Mouse (Mus musculus): Measurements from ENCODE around the gene Gper1. TPM values are rescaled to one million over a fixed set of nuclear protein-coding genes. Genes with fewer than 3 reads are reported as not detected.

Gene Gper1
- polyA plus RNA-seq, 1 experiment, result not detected

DNA sequence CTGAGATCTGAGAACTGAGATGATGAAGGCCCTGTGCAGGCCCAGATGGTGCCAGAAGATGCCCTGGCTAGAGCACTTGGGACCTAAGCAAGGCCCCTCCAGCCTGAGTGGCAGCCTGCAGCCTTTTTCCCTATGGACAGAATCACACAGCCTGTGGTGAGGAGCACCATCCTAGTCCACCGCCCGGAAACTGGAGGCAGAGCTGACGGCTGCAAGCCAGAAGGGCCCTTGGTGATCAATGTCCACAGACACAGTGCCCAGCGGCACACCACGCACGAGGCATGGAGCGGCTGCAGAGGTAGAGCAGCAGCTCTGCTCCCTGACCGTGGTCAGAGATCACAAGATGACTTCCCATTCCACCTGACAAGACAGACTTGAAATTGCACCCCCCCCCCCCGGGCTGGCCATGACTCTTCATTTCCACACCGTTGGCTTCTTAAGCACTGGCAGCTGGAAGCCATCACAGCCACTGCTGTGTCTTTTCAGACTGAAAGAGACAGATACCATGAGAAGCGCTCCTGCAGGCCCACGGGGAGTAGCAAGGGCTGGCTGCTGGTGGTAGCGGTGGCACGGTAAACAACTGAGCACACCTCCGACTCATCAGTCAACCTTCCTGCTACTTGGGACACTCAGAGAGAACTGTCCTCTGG, 11.2 kb upstream of the Gper1 start:
- Histone ChIP-seq H3K4me1 (ENCODE audit: control insufficient read depth, insufficient read depth, low read length) (peaks cover 3% of the 10 kb centered on the region), H3K4me3 (replicated peaks; ENCODE audit: control insufficient read depth, low read depth, low read length) (no peak overlapping the region), H3K27ac (ENCODE audit: control insufficient read depth, insufficient read depth, low read depth, low read length, poor library complexity) (no peak overlapping the region)
- 72% methylated on average over 15 of the region's 15 CpGs for WGBS
- TF ChIP-seq POLR2A (IDR thresholded peaks at IDR 0.05; ENCODE audit: borderline replicate concordance, control insufficient read depth, low read depth, low read length) (no peak), CTCF (IDR thresholded peaks at IDR 0.05; ENCODE audit: control insufficient read depth, insufficient read depth, low read length) (no peak)

DNA sequence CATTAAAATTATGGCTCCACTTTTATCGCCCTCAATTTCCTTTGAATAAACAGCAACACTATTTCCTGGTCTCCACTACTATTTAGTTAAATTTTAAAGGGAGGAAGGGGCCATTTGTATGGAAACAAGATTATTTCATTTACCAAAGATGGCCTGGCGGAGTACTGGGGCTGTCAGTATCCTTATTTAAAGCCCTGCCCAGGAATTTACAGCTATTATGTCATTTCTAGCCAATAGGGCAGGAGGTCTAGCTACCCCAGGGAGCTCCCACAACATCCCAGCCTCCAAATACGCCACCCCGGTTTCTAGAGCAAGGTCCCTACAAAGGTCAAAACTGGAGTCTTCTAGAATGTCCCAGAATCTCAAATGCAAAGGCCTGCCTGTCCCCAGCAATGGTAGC, 9.4 kb upstream of the Gper1 start:
- 93% methylated on average over 4 of the region's 4 CpGs for WGBS
- Histone ChIP-seq H3K4me3 (replicated peaks; ENCODE audit: control insufficient read depth, low read depth, low read length) (no peak overlapping the region), H3K27ac (ENCODE audit: control insufficient read depth, insufficient read depth, low read depth, low read length, poor library complexity) (no peak overlapping the region), H3K4me1 (ENCODE audit: control insufficient read depth, insufficient read depth, low read length) (peaks cover 2% of the 10 kb centered on the region; the same call in 1 of the 2 replicates)
- TF ChIP-seq POLR2A (IDR thresholded peaks at IDR 0.05; ENCODE audit: borderline replicate concordance, control insufficient read depth, low read depth, low read length) (no peak), CTCF (IDR thresholded peaks at IDR 0.05; ENCODE audit: control insufficient read depth, insufficient read depth, low read length) (no peak)

DNA sequence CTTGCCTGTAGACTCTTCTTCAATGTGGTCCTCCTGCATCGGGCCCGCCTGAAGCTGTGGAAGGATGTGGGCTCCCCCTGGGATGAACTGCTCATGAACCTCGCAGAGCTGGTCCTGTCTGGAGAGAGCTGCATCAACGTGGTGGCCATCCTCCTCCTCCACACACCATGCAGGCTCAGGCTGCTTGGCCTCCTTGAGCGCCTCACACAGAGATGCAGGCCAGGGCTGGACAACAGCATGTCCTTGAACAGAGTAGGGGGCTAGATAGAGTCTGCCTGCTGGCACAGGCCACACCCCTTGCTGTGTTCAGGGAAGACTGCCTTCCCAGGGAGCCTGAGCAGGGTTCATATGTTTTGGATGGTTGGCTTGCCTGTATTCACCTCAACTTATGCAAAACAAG, 8.0 kb upstream of the Gper1 start:
- Histone ChIP-seq H3K4me1 (ENCODE audit: control insufficient read depth, insufficient read depth, low read length) (no peaks in the 10 kb centered on the region; the same call in 1 of the 2 replicates), H3K4me3 (replicated peaks; ENCODE audit: control insufficient read depth, low read depth, low read length) (no peak overlapping the region), H3K27ac (ENCODE audit: control insufficient read depth, insufficient read depth, low read depth, low read length, poor library complexity) (no peak overlapping the region)
- WGBS, result 85% methylated on average over 5 of the region's 5 CpGs
- no peak for TF ChIP-seq POLR2A (IDR thresholded peaks at IDR 0.05; ENCODE audit: borderline replicate concordance, control insufficient read depth, low read depth, low read length)
- no peak for TF ChIP-seq CTCF (IDR thresholded peaks at IDR 0.05; ENCODE audit: control insufficient read depth, insufficient read depth, low read length)

DNA sequence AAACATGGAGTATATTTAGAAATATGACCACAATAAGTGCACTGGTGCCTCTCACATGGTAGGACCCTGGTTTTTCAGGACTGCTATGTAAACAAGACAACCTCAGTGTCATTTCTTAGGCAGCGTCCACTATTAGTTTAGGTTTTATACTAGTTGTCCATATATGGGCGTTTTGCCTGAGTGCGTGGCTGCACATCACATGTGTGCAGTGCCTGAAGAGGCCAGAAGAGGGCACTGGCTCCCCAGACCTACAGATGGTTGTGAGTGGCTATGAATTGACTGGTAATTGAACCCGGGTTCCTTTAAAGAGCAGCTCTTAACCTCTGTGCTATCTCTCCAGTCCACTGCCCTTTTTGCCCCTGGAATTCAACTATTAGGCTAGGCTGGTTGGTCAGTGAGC, 6.0 kb upstream of the Gper1 start:
- 87% methylated on average over 4 of the region's 4 CpGs for WGBS
- no peak overlapping the region for H3K4me3 ChIP-seq (replicated peaks; ENCODE audit: control insufficient read depth, low read depth, low read length)
- H3K27ac ChIP-seq (ENCODE audit: control insufficient read depth, insufficient read depth, low read depth, low read length, poor library complexity), result no peak overlapping the region
- TF ChIP-seq CTCF (IDR thresholded peaks at IDR 0.05; ENCODE audit: control insufficient read depth, insufficient read depth, low read length) (peak; percentile 50; the same call in 1 of the 2 replicates), POLR2A (IDR thresholded peaks at IDR 0.05; ENCODE audit: borderline replicate concordance, control insufficient read depth, low read depth, low read length) (no peak)
- no peaks in the 10 kb centered on the region; the same call in 1 of the 2 replicates for H3K4me1 ChIP-seq (ENCODE audit: control insufficient read depth, insufficient read depth, low read length)

DNA sequence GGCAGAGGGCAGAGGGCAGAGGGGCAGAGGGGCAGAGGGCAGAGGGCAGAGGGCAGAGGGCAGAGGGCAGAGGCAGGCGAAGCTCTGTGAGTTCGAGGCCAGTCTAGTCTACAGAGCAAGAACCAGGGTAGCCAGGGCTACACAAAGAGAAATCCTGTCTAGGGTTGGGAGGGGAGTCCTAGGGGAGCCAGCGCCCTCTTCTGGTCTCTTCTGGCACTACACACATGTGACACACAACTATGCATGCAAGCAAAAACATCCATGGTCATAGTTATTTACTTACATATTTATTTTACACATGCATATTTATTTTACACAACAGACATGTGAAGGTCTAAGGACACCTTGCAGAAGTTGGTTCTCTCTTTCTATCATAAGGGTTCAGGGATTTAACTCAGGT, 5.5 kb upstream of the Gper1 start:
- TF ChIP-seq CTCF (IDR thresholded peaks at IDR 0.05; ENCODE audit: control insufficient read depth, insufficient read depth, low read length), result peak; percentile 57
- TF ChIP-seq POLR2A (IDR thresholded peaks at IDR 0.05; ENCODE audit: borderline replicate concordance, control insufficient read depth, low read depth, low read length), result no peak
- 91% methylated on average over 3 of the region's 3 CpGs for WGBS
- Histone ChIP-seq H3K4me1 (ENCODE audit: control insufficient read depth, insufficient read depth, low read length) (no peaks in the 10 kb centered on the region; the same call in 1 of the 2 replicates), H3K27ac (ENCODE audit: control insufficient read depth, insufficient read depth, low read depth, low read length, poor library complexity) (no peak overlapping the region), H3K4me3 (replicated peaks; ENCODE audit: control insufficient read depth, low read depth, low read length) (no peak overlapping the region)

DNA sequence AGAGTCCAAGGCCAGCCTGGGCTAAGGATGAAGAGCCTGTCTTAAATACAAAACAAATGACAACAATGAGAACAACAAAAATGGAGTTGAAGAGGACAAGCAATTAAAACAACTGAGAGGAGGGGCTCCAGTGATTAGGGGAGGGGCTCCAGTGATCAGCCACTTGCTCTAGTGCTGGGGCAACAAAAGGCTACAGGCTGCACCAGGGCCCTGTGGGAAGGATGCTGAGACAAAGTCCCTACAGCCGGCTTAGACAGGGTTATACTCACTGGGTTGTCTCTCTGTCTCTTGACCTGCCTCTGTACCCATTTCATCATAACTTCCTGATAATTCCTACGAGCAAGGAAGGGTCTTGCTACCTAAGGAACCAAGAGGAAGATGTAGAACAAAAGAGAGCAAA, 4.8 kb upstream of the Gper1 start:
- H3K27ac ChIP-seq (ENCODE audit: control insufficient read depth, insufficient read depth, low read depth, low read length, poor library complexity), result no peak overlapping the region
- no peak overlapping the region for H3K4me3 ChIP-seq (replicated peaks; ENCODE audit: control insufficient read depth, low read depth, low read length)
- 38% methylated on average over 2 of the region's 2 CpGs for WGBS
- TF ChIP-seq CTCF (IDR thresholded peaks at IDR 0.05; ENCODE audit: control insufficient read depth, insufficient read depth, low read length) (no peak), POLR2A (IDR thresholded peaks at IDR 0.05; ENCODE audit: borderline replicate concordance, control insufficient read depth, low read depth, low read length) (no peak)
- no peaks in the 10 kb centered on the region; the same call in 1 of the 2 replicates for H3K4me1 ChIP-seq (ENCODE audit: control insufficient read depth, insufficient read depth, low read length)

DNA sequence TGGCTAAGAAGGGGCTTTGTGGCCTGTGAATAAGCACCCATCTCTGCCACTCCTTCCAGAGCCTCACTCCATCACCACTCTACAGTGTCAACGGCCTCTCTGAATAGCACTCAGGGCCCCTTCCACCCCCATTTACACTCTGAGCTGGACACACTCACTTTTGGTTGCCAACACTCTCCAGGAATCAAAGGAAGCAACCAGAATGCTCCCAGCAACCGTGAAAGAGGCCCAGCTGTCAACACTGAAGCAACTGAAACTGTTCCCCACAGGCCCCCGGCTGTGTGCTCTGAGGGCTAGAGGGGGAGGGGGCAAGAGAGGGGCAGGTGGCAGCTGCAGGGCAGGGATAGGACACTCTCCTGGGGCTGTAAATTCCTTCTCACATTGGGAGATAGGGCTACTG, 4.3 kb upstream of the Gper1 start:
- TF ChIP-seq CTCF (IDR thresholded peaks at IDR 0.05; ENCODE audit: control insufficient read depth, insufficient read depth, low read length) (no peak), POLR2A (IDR thresholded peaks at IDR 0.05; ENCODE audit: borderline replicate concordance, control insufficient read depth, low read depth, low read length) (no peak)
- 16% methylated on average over 3 of the region's 3 CpGs for WGBS
- Histone ChIP-seq H3K4me1 (ENCODE audit: control insufficient read depth, insufficient read depth, low read length) (no peaks in the 10 kb centered on the region; the same call in 1 of the 2 replicates), H3K4me3 (replicated peaks; ENCODE audit: control insufficient read depth, low read depth, low read length) (no peak overlapping the region), H3K27ac (ENCODE audit: control insufficient read depth, insufficient read depth, low read depth, low read length, poor library complexity) (0 out of 2 replicates have a peak overlapping the region, but pooled peaks have one; percentile 27)

DNA sequence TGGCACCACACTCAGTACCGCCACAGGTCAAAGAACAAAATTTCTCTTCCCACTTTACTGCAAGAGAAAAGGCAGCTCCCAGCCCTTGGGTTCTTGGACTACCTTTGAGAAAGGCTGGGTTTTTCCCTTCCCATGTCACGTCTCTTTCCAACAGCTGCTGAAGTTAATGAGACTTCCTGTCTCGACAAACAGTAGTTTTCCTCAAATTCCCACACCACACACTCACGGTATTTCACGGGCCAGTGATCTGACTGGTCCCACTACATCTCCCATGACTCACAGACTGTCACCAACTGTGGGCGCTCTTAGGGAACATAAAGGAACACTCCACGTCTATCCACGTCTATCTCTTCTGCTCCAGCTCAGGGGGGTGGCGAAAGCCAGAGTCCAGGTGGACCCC, 2.2 kb downstream of the Gper1 start:
- WGBS, result 80% methylated on average over 9 of the region's 9 CpGs
- TF ChIP-seq POLR2A (IDR thresholded peaks at IDR 0.05; ENCODE audit: borderline replicate concordance, control insufficient read depth, low read depth, low read length) (no peak), CTCF (IDR thresholded peaks at IDR 0.05; ENCODE audit: control insufficient read depth, insufficient read depth, low read length) (no peak)
- H3K4me1 ChIP-seq (ENCODE audit: control insufficient read depth, insufficient read depth, low read length), result no peaks in the 10 kb centered on the region

More for the DNA sequence above, 2.2 kb downstream of the Gper1 start:
- Histone ChIP-seq H3K27ac (ENCODE audit: control insufficient read depth, insufficient read depth, low read depth, low read length, poor library complexity) (no peak overlapping the region), H3K4me3 (replicated peaks; ENCODE audit: control insufficient read depth, low read depth, low read length) (no peak overlapping the region)
